Mouse (Mus musculus) kidney, adult 2 months (tissue): ENCODE data around the gene Trap1.
A peak's percentile ranks its signal among the peaks of the same experiment; 100 is the strongest.

ENCODE experiments used
- CTCF ChIP-seq: fragments of 200-500 bp; conservative IDR thresholded peaks from 2 replicates; pipeline ENCODE4 v1.5.1; 2011; ENCODE audit warnings: low read depth, mild to moderate bottlenecking, control low read depth, low read length, moderate library complexity, mixed read lengths; ENCODE audit not compliant: insufficient read depth, insufficient read length
- POLR2A ChIP-seq: fragments of 200-500 bp; IDR thresholded peaks from one replicate; pipeline ENCODE4 v1.6.1; 2011; ENCODE audit warnings: low read depth, low read length, control low read depth

- no peak for TF ChIP-seq CTCF
- TF ChIP-seq POLR2A, result peak; percentile 64
Measured at GRCm38 (mm10) chr16:4037690-4038089, 39.9 kb downstream of the Trap1 start.
